Mouse (Mus musculus): ENCODE results near the gene Maf.

- TF ChIP-seq CTCF (IDR thresholded peaks at IDR 0.05; ENCODE audit: low read depth) (no peak), EP300 (IDR thresholded peaks at IDR 0.05; ENCODE audit: low read depth) (no peak)
These were observed 35.1 kb upstream of the Maf start for GRCm38 (mm10) chr8:115742646-115743045.

Measured in liver, postnatal 0 days (tissue).